ENCODE assay signal across 8 mouse cellular contexts in genomic region chr8:119824809-119825273, GRCm38 (mm10). TPM values are rescaled to one million over a fixed set of nuclear protein-coding genes. Genes with fewer than 3 reads are reported as not detected.
DNase-seq lines count a peak whose midpoint lies in the region; ATAC-seq lines count a peak whose summit lies in the region.

No protein-coding gene starts in this region.

- ATAC-seq in hindbrain, embryonic 15.5 days (ENCODE audit: low FRiP score, low read depth): no peak
- no peak for ATAC-seq in hindbrain, embryonic 16.5 days
- no peak for ATAC-seq in embryonic facial prominence, embryonic 13.5 days (ENCODE audit: insufficient number of reproducible peaks, insufficient read depth, low FRiP score, low TSS enrichment, low read depth)
- ATAC-seq in neutrophil, adult 5-6 weeks (ENCODE audit: extremely low read depth, insufficient number of reproducible peaks, low FRiP score, poor library complexity, severe bottlenecking): peak; percentile 25; the same call in 1 of the 2 replicates
- no peak for ATAC-seq in erythroblast, adult 5-6 weeks (replicated peaks; ENCODE audit: low FRiP score, poor library complexity, severe bottlenecking)

- 81% methylated on average over 11 of the region's 11 CpGs for WGBS in hindbrain, embryonic 15.5 days
- WGBS in hindbrain, embryonic 16.5 days: 72% methylated on average over 11 of the region's 11 CpGs
- WGBS in embryonic facial prominence, embryonic 13.5 days: 74% methylated on average over 11 of the region's 11 CpGs

- no peak overlapping the region for H3K9ac ChIP-seq in hindbrain, embryonic 15.5 days
- H3K9ac ChIP-seq in hindbrain, embryonic 16.5 days (ENCODE audit: low read depth, low read length): no peak overlapping the region
- H3K9ac ChIP-seq in embryonic facial prominence, embryonic 13.5 days: 0 out of 2 replicates have a peak overlapping the region, but pooled peaks have one; percentile 27

- H3K9me3 ChIP-seq in hindbrain, embryonic 15.5 days: no peaks in the 10 kb centered on the region
- H3K9me3 ChIP-seq in hindbrain, embryonic 16.5 days (ENCODE audit: control insufficient read depth, low read length): no peaks in the 10 kb centered on the region
- H3K9me3 ChIP-seq in embryonic facial prominence, embryonic 13.5 days: no peaks in the 10 kb centered on the region

- peaks cover 49% of the 10 kb centered on the region for H3K4me1 ChIP-seq in hindbrain, embryonic 15.5 days (replicated peaks)
- peaks cover 14% of the 10 kb centered on the region for H3K4me1 ChIP-seq in hindbrain, embryonic 16.5 days (ENCODE audit: control insufficient read depth, insufficient read depth, low read depth, low read length)
- peaks cover 37% of the 10 kb centered on the region for H3K4me1 ChIP-seq in embryonic facial prominence, embryonic 13.5 days

- no peaks in the 10 kb centered on the region for H3K27me3 ChIP-seq in hindbrain, embryonic 15.5 days
- H3K27me3 ChIP-seq in hindbrain, embryonic 16.5 days (replicated peaks; ENCODE audit: control insufficient read depth, insufficient read depth, low read length): no peaks in the 10 kb centered on the region
- no peaks in the 10 kb centered on the region for H3K27me3 ChIP-seq in embryonic facial prominence, embryonic 13.5 days

- H3K4me2 ChIP-seq in hindbrain, embryonic 15.5 days: no peak overlapping the region
- no peak overlapping the region for H3K4me2 ChIP-seq in hindbrain, embryonic 16.5 days (ENCODE audit: low read length)
- no peak overlapping the region for H3K4me2 ChIP-seq in embryonic facial prominence, embryonic 13.5 days

- no peak overlapping the region for H3K4me3 ChIP-seq in hindbrain, embryonic 15.5 days
- H3K4me3 ChIP-seq in hindbrain, embryonic 16.5 days (ENCODE audit: low read length): no peak overlapping the region
- H3K4me3 ChIP-seq in embryonic facial prominence, embryonic 13.5 days: no peak overlapping the region

- H3K27ac ChIP-seq in hindbrain, embryonic 15.5 days (replicated peaks): 0 out of 2 replicates have a peak overlapping the region, but pooled peaks have one; percentile 8
- H3K27ac ChIP-seq in hindbrain, embryonic 16.5 days (ENCODE audit: low read depth, low read length): no peak overlapping the region
- H3K27ac ChIP-seq in embryonic facial prominence, embryonic 13.5 days: peak overlapping the region; percentile 39; the same call in 1 of the 2 replicates

- H3K36me3 ChIP-seq in hindbrain, embryonic 15.5 days: peaks cover 23% of the 10 kb centered on the region
- peaks cover 7% of the 10 kb centered on the region for H3K36me3 ChIP-seq in hindbrain, embryonic 16.5 days (ENCODE audit: control insufficient read depth, insufficient read depth, low read length)
- peaks cover 18% of the 10 kb centered on the region for H3K36me3 ChIP-seq in embryonic facial prominence, embryonic 13.5 days

- peak; percentile 60 to 71 for DNase-seq in kidney, postnatal 36 days
- DNase-seq in adrenal gland, adult 2 months: no peak
- no peak for DNase-seq in gastrocnemius, adult 8-10 months (ENCODE audit: low spot score in 2 of 2)

RNA-seq across cellular contexts. Expression of gene Cotl1, which starts 15.5 kb away (rescaled TPM):
- polyA plus RNA-seq in hindbrain, embryonic 15.5 days (2015; fragmentation: Nextera tagmentation; extraction: Ambion mirVana): 147 and 151 TPM in 2 replicates
- polyA plus RNA-seq in hindbrain, embryonic 16.5 days (2015; fragmentation: Nextera tagmentation; extraction: Ambion mirVana): 112 and 127 TPM in 2 replicates
- polyA plus RNA-seq in embryonic facial prominence, embryonic 13.5 days (2015; fragmentation: Nextera tagmentation; extraction: Ambion mirVana): 71.3 and 90.2 TPM in 2 replicates
- 348 and 428 TPM in 2 replicates for total RNA-seq in neutrophil, adult 5-6 weeks (2017)
- 10 to 100 TPM; 45.4 to 50.4 TPM for total RNA-seq in adrenal gland, adult 2 months (2021)
- polyA plus RNA-seq in adrenal gland, adult 2 months (2012; rRNA removed): 156 TPM in 2 replicates
- 1 to 10 TPM; 1.8 to 3.7 (median 3.2) TPM for total RNA-seq in gastrocnemius, adult 8-10 months (2022)
- 95.5 and 123 TPM in 2 replicates for total RNA-seq in erythroblast, adult 5-6 weeks (2015; ENCODE audit: low replicate concordance)
- 51.2 and 98.1 TPM in 2 replicates for total RNA-seq in erythroblast, adult 5-6 weeks (2017; ENCODE audit: low replicate concordance)

RNA-seq across cellular contexts. Expression of gene Klhl36, which starts 37.2 kb away (rescaled TPM):
- 17.3 TPM in 2 replicates for polyA plus RNA-seq in hindbrain, embryonic 15.5 days (2015; fragmentation: Nextera tagmentation; extraction: Ambion mirVana)
- polyA plus RNA-seq in hindbrain, embryonic 16.5 days (2015; fragmentation: Nextera tagmentation; extraction: Ambion mirVana): 20.3 and 20.5 TPM in 2 replicates
- polyA plus RNA-seq in embryonic facial prominence, embryonic 13.5 days (2015; fragmentation: Nextera tagmentation; extraction: Ambion mirVana): 8.4 and 11.6 TPM in 2 replicates
- 10.0 and 14.7 TPM in 2 replicates for total RNA-seq in neutrophil, adult 5-6 weeks (2017)
- 10 to 100 TPM in 1 of 2 experiments, 1 to 10 TPM in 1; 4.3 to 11.3 TPM for total RNA-seq in adrenal gland, adult 2 months (2021)
- polyA plus RNA-seq in adrenal gland, adult 2 months (2012; rRNA removed): 19.8 and 25.5 TPM in 2 replicates
- total RNA-seq in gastrocnemius, adult 8-10 months (2022): 1 to 10 TPM in 3 of 4 experiments, under 1 TPM in 1; 0.90 to 2.1 (median 1.6) TPM
- 2.3 and 2.5 TPM in 2 replicates for total RNA-seq in erythroblast, adult 5-6 weeks (2015; ENCODE audit: low replicate concordance)
- 1.6 and 5.2 TPM in 2 replicates for total RNA-seq in erythroblast, adult 5-6 weeks (2017; ENCODE audit: low replicate concordance)

RNA-seq across cellular contexts. Expression of gene Tldc1, which starts 46.6 kb away (rescaled TPM):
- polyA plus RNA-seq in hindbrain, embryonic 15.5 days (2015; fragmentation: Nextera tagmentation; extraction: Ambion mirVana): 10.1 and 13.2 TPM in 2 replicates
- 11.4 and 13.4 TPM in 2 replicates for polyA plus RNA-seq in hindbrain, embryonic 16.5 days (2015; fragmentation: Nextera tagmentation; extraction: Ambion mirVana)
- polyA plus RNA-seq in embryonic facial prominence, embryonic 13.5 days (2015; fragmentation: Nextera tagmentation; extraction: Ambion mirVana): 11.6 and 11.7 TPM in 2 replicates
- total RNA-seq in neutrophil, adult 5-6 weeks (2017): 4.1 and 4.2 TPM in 2 replicates
- 10 to 100 TPM in 1 of 2 experiments, 1 to 10 TPM in 1; 8.4 to 12.7 TPM for total RNA-seq in adrenal gland, adult 2 months (2021)
- polyA plus RNA-seq in adrenal gland, adult 2 months (2012; rRNA removed): 13.0 and 13.2 TPM in 2 replicates
- 1 to 10 TPM; 2.9 to 4.8 (median 3.8) TPM for total RNA-seq in gastrocnemius, adult 8-10 months (2022)
- total RNA-seq in erythroblast, adult 5-6 weeks (2015; ENCODE audit: low replicate concordance): 0.42 and 1.3 TPM in 2 replicates
- 1.4 TPM in 1 of 2 replicates, not detected in the other for total RNA-seq in erythroblast, adult 5-6 weeks (2017; ENCODE audit: low replicate concordance)

Comparison
In these comparisons a context has a peak if more than half of its experiments do, and no peak if none do; other contexts are left out.
1. DNase-seq: peak in kidney, postnatal 36 days (2 of 2); none in adrenal gland, adult 2 months (single experiment) and gastrocnemius, adult 8-10 months (0 of 2).
2. RNA of gene Cotl1, which starts 15.5 kb away (total RNA-seq): 348 to 428 TPM in neutrophil, adult 5-6 weeks, 51.2 to 123 TPM in erythroblast, adult 5-6 weeks and 45.4 to 50.4 TPM in adrenal gland, adult 2 months; 1.8 to 3.7 TPM in gastrocnemius, adult 8-10 months; every median in the first group is over 4 times any median in the second.